Mouse (Mus musculus): ENCODE results near the gene Cdhr1. TPM values are rescaled to one million over a fixed set of nuclear protein-coding genes. Genes with fewer than 3 reads are reported as not detected.

Cdhr1 gene
- total RNA-seq, 2 experiments from 2014 or later: 0.05 TPM; not detected in 1

DNA sequence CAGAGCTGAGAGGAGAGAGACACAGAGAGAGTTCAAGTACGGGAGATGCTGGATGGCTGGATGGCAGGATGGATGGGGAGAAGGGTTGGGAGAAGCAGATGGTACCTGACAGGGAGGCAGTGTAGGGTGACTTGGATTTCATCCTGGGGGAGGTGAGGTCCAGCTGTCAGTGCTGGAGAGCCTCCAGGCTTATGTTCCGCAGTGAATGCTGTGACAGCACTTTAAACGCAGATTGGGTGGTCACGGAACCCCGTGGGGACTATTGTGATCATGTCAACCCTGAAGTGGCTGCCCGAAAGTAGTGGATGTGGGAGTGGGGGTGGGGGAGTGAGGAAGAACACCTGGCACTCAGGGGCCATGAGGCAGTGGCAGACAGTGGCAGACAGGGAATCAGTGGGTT, 3.7 kb downstream of the Cdhr1 start:
- intact Hi-C loops (cut with DNase I): no loop called here
- DNase-seq: no peak

DNA sequence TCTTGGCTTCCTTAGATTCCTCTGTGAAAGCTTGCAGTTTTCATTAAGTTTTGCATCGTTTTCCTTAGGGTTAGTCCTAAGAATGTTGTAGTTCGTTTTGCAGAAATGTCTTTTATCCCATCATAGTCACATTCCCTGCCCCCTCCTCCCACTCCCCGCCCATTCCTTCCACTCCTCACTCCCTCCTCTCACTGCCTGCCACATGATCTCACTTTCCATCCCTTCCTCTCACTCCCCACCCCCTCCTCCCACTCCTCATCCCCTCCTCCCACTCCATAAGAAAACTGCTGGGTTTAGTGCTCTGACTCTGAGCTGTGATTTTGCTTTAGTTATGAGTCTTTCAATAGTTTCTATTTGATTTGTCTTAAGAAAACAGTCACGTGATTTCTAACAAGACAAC, 14.4 kb downstream of the Cdhr1 start:
- intact Hi-C loops (cut with DNase I): no loop called here

DNA sequence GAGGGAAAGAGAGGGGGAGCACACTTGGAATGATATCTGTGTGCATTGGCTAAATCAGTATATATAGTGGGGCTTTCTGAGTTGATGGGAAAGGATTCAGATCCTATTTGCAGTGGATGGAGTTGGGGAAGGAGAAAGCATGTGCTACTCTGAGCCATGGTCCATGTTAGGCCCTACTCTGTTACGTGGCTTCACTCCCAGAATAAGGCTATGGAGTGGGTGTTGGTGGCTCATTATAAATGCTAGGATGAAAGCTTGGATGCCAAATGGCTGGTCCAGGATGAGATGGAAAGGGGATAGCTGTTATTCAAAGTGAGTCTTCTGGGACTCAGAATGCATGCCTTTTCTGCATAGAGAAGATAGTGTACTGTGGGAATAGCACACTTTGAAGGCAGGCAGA, 17.4 kb downstream of the Cdhr1 start:
- intact Hi-C loops (cut with DNase I): no loop called here
- no peak for DNase-seq

More for the DNA sequence above, 14.4 kb downstream of the Cdhr1 start:
- no peak for DNase-seq

DNA sequence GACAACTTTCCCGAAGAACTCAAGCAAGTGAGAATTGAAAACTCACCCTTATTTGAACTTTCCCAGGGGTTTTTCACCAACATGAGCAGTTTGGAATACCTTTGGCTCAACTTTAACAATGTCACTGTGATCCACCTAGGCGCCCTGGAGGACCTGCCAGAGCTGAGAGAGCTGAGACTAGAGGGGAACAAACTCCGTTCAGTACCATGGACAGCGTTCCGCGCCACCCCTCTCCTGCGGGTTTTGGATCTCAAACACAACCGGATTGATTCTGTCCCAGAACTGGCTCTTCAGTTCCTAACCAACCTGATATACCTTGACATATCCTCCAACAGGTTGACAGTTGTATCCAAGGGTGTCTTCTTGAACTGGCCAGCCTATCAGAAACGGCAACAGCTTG, 29.6 kb downstream of the Cdhr1 start:
- intact Hi-C loops (cut with DNase I): no loop called here
- peak; percentile 68 to 71 for DNase-seq

DNA sequence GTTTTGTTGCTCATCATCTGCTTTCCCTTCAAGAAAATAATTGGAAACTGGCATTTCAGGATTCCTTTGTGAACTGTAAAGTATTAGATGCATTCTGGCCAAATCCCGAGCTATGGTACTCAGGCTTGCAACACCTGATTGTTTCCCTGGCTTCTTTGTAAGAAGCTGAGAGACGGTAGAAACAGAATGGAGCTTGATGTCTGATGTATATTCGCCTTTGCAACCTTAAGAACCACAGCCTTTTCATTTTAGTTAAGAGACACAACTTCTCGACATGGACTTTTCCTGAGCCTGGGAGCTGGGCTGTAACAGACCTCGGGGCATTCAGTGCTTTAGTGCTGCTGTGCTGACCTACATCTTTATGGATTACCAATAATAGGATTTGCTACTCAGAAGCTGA, 30.5 kb downstream of the Cdhr1 start, which contains the start of gene Lrit2:
Gene Lrit2 (plus strand): TSS at position 301 of the 400 bp plus-strand sequence.
- intact Hi-C loops (cut with DNase I): no loop called here
- no peak for DNase-seq

DNA sequence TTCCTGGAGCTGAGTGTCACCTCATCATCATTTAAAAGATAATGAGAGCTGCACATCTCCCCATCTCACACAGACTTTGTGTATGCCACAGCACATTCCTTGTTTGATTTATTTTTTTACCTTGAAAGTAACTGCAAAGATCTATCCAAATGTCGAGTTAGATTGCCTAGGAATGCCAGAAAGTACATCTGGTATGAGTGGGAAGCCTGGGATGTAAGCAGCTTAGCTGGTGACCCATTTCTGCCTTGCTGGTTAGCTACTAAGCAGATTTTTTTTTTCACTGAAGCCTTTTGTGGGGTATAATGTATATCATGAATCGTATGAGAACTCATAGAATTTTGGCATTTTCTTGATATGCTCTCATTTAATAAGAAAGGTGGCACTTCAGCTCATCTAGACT, 31.5 kb downstream of the Cdhr1 start:
- intact Hi-C loops (cut with DNase I): no loop called here
- no peak for DNase-seq

DNA sequence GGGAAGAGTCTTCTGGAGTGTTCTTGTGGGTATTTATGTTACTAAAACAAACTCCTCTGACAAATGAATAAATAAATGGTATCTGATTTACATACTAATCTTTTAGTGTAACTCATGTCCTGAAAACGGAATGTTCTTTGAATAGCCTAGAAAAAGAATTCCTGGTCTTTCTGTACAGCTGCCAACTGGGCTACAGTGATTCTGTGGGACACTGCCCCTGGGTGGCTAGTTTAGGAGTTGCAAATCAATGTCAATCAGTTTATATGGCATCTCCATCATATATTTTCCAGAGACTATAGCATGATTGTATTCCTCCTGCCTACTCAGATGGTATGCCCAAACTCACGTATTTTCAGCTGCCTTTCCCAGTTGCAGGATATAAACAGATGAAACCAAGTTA, 33.3 kb downstream of the Cdhr1 start:
- intact Hi-C loops (cut with DNase I): no loop called here
- no peak for DNase-seq

DNA sequence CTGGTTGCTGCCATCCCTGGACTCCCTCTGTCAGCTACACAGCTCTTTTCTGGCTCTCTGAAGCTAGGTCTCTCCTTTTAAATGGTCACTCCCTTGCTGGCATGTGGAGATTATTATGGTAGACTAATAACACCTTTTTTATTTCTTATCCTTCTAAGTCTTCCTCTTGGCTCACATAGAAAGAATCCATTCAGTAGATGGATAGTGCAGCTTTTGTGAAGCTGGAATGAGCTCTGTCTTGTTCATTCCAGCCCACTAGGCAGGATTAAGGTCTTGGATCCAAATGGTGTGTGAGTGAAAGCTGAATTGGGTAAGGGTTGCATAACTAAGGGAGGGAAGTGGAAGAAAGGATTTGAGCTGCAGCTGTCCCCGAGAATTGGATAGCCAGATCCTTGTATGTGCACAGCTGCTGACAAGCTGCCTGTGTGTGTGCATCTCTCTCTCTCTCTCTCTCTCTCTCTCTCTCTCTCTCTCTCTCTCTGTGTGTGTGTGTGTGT, 49.2 kb downstream of the Cdhr1 start, which contains the start of gene Rgr:
Gene Rgr (minus strand): TSS at position 51 of the 497 bp plus-strand sequence.
- intact Hi-C loops (cut with DNase I): no loop called here
- DNase-seq: no peak

DNA sequence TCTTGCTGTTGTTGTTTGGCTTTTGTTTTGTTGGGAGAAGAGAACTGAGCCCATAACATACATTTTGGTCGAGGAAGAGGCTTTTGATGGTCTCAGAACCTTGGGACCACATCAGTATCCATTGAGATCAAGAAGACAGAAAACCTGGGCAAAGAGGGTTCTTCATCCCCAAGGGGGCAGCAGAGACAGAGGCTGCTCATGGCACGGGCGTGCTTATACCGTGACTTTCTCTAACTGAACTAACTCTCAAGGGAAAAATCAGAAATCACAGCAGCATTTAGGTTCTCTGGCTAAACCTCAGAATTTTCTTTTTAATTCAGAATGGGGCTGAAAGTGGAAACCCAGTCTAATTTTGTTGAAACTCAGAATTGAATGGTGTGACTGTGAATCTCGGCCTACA, 63.7 kb downstream of the Cdhr1 start:
- intact Hi-C loops (cut with DNase I): loop anchor here (5.0 kb wide), 1 partner anchor 82 kb away; no protein-coding TSS in a partner anchor
- DNase-seq: no peak

DNA sequence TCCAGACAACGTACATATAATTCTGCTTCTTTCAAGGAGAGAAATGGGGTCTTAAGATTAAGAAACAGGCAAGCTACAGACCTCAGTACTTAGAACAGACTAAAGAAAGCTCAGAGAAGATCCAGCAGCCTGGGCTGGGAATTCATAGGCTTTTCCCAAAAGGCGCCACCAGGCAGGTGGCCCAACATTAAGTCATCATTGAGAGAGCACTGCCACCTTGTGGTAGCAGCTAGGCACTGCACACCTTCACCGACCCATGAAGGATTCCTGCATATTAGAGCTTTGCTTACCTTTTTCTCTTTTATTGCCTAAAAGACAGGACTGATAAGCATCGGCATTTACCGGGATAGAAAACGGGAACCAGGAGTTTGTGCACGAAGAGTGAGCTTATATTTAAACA, 64.9 kb downstream of the Cdhr1 start:
- DNase-seq: peak; percentile 63 to 80
- intact Hi-C loops (cut with DNase I): loop anchor here (1.0 to 5.0 kb wide), 2 partner anchors 81 to 166 kb away; no protein-coding TSS in a partner anchor

DNA sequence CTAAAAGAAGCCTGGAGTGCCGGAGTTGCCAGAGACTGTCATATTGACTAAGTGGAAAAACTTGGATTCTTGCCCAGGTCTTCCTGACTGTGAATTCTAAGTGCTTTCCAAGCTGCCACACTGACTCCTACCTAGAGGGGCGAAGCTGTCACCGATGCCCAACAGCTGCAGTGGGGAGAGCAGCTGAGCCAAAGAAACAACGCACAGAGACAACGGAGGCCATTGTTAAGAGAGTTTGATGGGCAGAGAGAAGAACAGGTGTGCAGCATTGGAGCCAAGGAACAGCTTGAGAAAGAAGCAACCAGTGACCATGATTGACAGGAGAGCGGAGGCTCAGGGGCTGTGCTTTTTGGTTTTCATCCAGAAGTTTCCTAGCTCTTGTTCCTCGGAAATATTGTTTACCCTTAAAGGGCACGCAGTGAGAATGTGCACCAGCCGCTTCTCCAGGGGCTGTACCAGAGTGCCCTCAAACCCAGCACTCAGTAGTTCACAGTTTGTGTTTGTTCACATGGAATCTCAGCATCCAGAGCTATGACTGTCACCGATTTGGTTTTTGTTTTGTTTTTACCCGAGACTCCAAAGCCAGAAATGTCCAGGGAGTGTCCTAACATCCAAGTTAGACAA, 65.6 kb downstream of the Cdhr1 start:
- intact Hi-C loops (cut with DNase I): loop anchor here (1.0 to 5.0 kb wide), 2 partner anchors 80 to 165 kb away; no protein-coding TSS in a partner anchor
- DNase-seq: no peak

DNA sequence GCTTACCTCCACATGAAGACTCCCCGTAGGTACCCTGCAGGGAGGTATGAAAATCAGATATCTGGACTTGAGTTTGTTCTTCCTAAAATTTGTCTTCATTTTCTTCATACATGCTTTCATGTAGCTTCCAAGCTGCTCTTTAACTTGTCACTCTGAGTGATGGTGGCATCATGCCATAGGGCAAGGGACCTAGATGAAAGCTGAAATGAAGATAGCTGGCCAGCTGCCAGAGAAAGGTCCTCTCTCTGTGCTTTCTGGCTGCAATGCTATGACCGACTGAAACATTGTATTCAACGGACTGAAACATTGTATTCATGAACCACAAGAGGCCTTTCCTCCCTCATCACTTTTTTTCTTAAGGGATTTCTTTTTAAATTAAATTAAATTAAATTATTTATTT, 69.6 kb downstream of the Cdhr1 start:
- DNase-seq: no peak
- intact Hi-C loops (cut with DNase I): no loop called here

DNA sequence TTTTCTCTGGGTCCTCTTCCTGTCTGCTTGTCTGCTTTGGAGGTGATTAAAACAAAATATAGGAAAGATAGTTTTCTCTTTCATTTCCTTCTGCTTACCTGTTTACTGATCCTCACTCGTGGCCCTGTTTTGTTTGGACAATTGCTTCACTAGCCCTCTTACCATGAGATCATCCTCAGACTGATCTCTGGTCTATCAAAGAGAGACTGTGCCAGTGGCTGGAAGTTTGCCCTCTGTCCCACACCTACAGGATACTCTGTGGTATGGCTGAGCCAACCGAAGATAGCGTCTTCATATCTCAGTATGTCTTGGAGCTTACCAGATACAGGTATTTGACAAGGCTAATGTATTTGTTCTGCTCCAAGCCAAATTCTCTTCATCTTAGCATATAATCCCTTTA, 70.2 kb downstream of the Cdhr1 start:
- DNase-seq: no peak
- intact Hi-C loops (cut with DNase I): no loop called here

Other genes starting within 250 kb of the Cdhr1 start
- 100 to 1,000 TPM; 106 to 109 TPM for gene Ccser2, start 129.6 kb downstream of the Cdhr1 start, total RNA-seq (2021)
- gene Rgr, start 49.4 kb downstream of the Cdhr1 start, total RNA-seq (2021): not detected
- gene Lrit1, start 43.5 kb downstream of the Cdhr1 start, total RNA-seq (2021): under 1 TPM in 1 of 2 experiments, not detected in 1; 0.05 TPM
- not detected for gene Lrit2, start 30.4 kb downstream of the Cdhr1 start, total RNA-seq (2021)
- not detected for gene 2610528A11Rik, start 15.7 kb upstream of the Cdhr1 start, total RNA-seq (2021)
- 100 to 1,000 TPM; 567 to 610 TPM for gene Ghitm, start 36.9 kb upstream of the Cdhr1 start, total RNA-seq (2021)

Measured in heart, postnatal 14 days (tissue).